Mouse (Mus musculus) erythroblast, embryonic 14.5 days (primary cell): Measurements from ENCODE around the gene Pigh.

Experiments
- GATA1 ChIP-seq: IDR thresholded peaks from 2 replicates; pipeline ENCODE4 v1.6.1; 2012; ENCODE audit warnings: low read length, inconsistent platforms, mixed read lengths
- TAL1 ChIP-seq: IDR thresholded peaks from 3 replicates; pipeline ENCODE4 v1.6.1; 2012; ENCODE audit warnings: low read length, inconsistent platforms, mixed read lengths

DNA sequence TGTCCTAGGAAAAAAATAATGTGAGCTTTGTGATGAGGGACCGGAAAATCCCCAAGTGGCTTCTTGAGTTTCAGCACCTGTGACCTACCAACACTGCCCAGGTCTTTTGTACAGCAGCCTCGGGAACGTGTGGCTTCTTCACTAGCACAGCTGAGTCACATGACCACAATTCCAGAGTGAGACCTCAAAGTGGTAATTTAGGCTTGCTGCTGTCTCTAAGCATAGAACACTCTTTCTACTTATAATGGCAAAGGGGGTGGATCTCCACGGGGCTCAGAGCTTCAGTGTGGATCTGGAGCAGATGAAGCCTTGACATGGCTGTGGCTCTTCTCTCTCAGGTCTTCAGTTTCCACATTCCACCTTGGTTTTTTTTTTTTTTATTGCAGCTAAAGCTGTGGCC is 45.7 kb upstream of the Pigh start:
- TF ChIP-seq TAL1 (no peak), GATA1 (no peak)
